Mouse (Mus musculus) cerebellum, adult 2 months (tissue): Measurements from ENCODE around the gene Hoxa9. TPM values are rescaled to one million over a fixed set of nuclear protein-coding genes. Genes with fewer than 3 reads are reported as not detected.

ENCODE experiments used
- DNase-seq, 2 experiments: peaks; one replicate each; pipeline ENCODE4 v3.0.0; 2021
- H3K27ac ChIP-seq: fragments of 200-500 bp; 2 replicates; pipeline ENCODE4 v1.5.1; 2012; ENCODE audit warnings: low read length, control low read depth, inconsistent platforms; ENCODE audit not compliant: insufficient read depth
- H3K27me3 ChIP-seq: fragments of 200-500 bp; 2 replicates; pipeline ENCODE4 v1.6.1; 2012; ENCODE audit warnings: inconsistent platforms, mild to moderate bottlenecking, low read length, moderate library complexity; ENCODE audit not compliant: control insufficient read depth, insufficient read depth
- H3K4me1 ChIP-seq: fragments of 200-500 bp; 2 replicates; pipeline ENCODE4 v1.6.1; 2011; ENCODE audit warnings: low read length; ENCODE audit not compliant: control insufficient read depth, insufficient read depth
- H3K4me3 ChIP-seq: fragments of 200-500 bp; replicated peaks from 2 replicates; pipeline ENCODE3; 2011; ENCODE audit warnings: mild to moderate bottlenecking, low read depth, low read length, control low read depth; ENCODE audit not compliant: insufficient read depth
- CTCF ChIP-seq: fragments of 200-500 bp; IDR thresholded peaks from 2 replicates; pipeline ENCODE4 v1.5.1; 2011; ENCODE audit warnings: low read depth, mild to moderate bottlenecking, control low read depth, low read length, moderate library complexity, borderline replicate concordance; ENCODE audit not compliant: insufficient read depth
- POLR2A ChIP-seq: fragments of 200-500 bp; IDR thresholded peaks from 2 replicates; pipeline ENCODE4 v1.6.1; 2011; ENCODE audit warnings: low read length, control low read depth, borderline replicate concordance; ENCODE audit not compliant: insufficient read depth
- WGBS: fragments of 180-500 bp; shearing (Covaris S2); methylation state at CpG from one replicate; pipeline ENCODE4 v1.1.7; 2018; 5-methylcytosine and 5-hydroxymethylcytosine counted together
- polyA plus RNA-seq: library from polyadenylated mRNA; depleted of rRNA; stranded (reverse); fragments of >200 nt; gene quantifications from 2 replicates; pipeline ENCODE4 v1.2.3, GENCODE M21; 2012

Gene Hoxa9
- polyA plus RNA-seq, 1 experiment: not detected

- peak in 1 of 2 experiments; percentile 13 for DNase-seq
- no peak for TF ChIP-seq CTCF
- no peak for TF ChIP-seq POLR2A
- Histone ChIP-seq H3K27me3 (peaks cover 23% of the 10 kb centered on the region; the same call in 1 of the 2 replicates), H3K4me3 (no peak overlapping the region), H3K4me1 (no peaks in the 10 kb centered on the region), H3K27ac (no peak overlapping the region)
- WGBS: 2% methylated on average over 71 of the region's 71 CpGs
Measured at GRCm38 (mm10) chr6:52245040-52245756, 14.3 kb upstream of the Hoxa9 start.

GRCm38 (mm10) chr6:52244471-52245039 lies 13.7 kb upstream of the Hoxa9 start:
- Histone ChIP-seq H3K4me3 (no peak overlapping the region), H3K27me3 (peaks cover 24% of the 10 kb centered on the region; the same call in 1 of the 2 replicates), H3K27ac (no peak overlapping the region), H3K4me1 (no peaks in the 10 kb centered on the region)
- TF ChIP-seq POLR2A: no peak
- DNase-seq: peak in 1 of 2 experiments; percentile 8
- WGBS: 4% methylated on average over 23 of the region's 23 CpGs

GRCm38 (mm10) chr6:52243681-52244121 lies 12.8 kb upstream of the Hoxa9 start:
- TF ChIP-seq CTCF (no peak), POLR2A (no peak)
- DNase-seq: peak in 1 of 2 experiments; percentile 4
- Histone ChIP-seq H3K4me1 (no peaks in the 10 kb centered on the region), H3K4me3 (no peak overlapping the region), H3K27ac (no peak overlapping the region), H3K27me3 (peaks cover 23% of the 10 kb centered on the region; the same call in 1 of the 2 replicates)
- WGBS: 4% methylated on average over 12 of the region's 12 CpGs

- Histone ChIP-seq H3K4me3 (no peak overlapping the region), H3K27ac (no peak overlapping the region), H3K4me1 (no peaks in the 10 kb centered on the region), H3K27me3 (peaks cover 24% of the 10 kb centered on the region; the same call in 1 of the 2 replicates)
- TF ChIP-seq POLR2A (no peak), CTCF (no peak)
- DNase-seq: peak in 1 of 2 experiments; percentile 3
- 6% methylated on average over 4 of the region's 4 CpGs for WGBS
Measured at GRCm38 (mm10) chr6:52242801-52243332, 12.0 kb upstream of the Hoxa9 start.

GRCm38 (mm10) chr6:52241001-52241621 lies 10.2 kb upstream of the Hoxa9 start:
- peaks cover 25% of the 10 kb centered on the region; the same call in 1 of the 2 replicates for H3K27me3 ChIP-seq
- 9% methylated on average over 9 of the region's 9 CpGs for WGBS
- no peak for TF ChIP-seq CTCF
- no peaks in the 10 kb centered on the region for H3K4me1 ChIP-seq
- H3K4me3 ChIP-seq: no peak overlapping the region
- no peak overlapping the region for H3K27ac ChIP-seq
- no peak for DNase-seq

GRCm38 (mm10) chr6:52240389-52241000 lies 9.6 kb upstream of the Hoxa9 start, which contains the start of gene Hoxa10:
Gene Hoxa10, minus strand, starts transcription at chr6:52240854.
- WGBS: 2% methylated on average over 35 of the region's 35 CpGs
- peak in 1 of 2 experiments; percentile 30 for DNase-seq
- Histone ChIP-seq H3K27me3 (peaks cover 24% of the 10 kb centered on the region; the same call in 1 of the 2 replicates), H3K27ac (no peak within 1 kb of the TSS), H3K4me3 (no peak within 1 kb of the TSS), H3K4me1 (no peaks in the 10 kb centered on the region)
- no peak for TF ChIP-seq CTCF
- no peak for TF ChIP-seq POLR2A

- Histone ChIP-seq H3K4me1 (no peaks in the 10 kb centered on the region), H3K4me3 (no peak overlapping the region), H3K27me3 (peaks cover 19% of the 10 kb centered on the region; the same call in 1 of the 2 replicates), H3K27ac (no peak overlapping the region)
- DNase-seq: peak in 1 of 2 experiments; percentile 3
- TF ChIP-seq CTCF: no peak
- TF ChIP-seq POLR2A: no peak
- 3% methylated on average over 30 of the region's 30 CpGs for WGBS
Measured at GRCm38 (mm10) chr6:52239625-52240388, 8.9 kb upstream of the Hoxa9 start.
